Mouse (Mus musculus) frontal cortex, postnatal 10 days (tissue): ENCODE measurements around the gene Ica1.

Source experiments
- DNase-seq, 2 experiments: peaks; one replicate each; pipeline ENCODE4 v3.0.0; 2022; ENCODE audit warnings: low spot score in 2 of 2, mixed read lengths in 1 of 2

The Ica1 gene

DNA sequence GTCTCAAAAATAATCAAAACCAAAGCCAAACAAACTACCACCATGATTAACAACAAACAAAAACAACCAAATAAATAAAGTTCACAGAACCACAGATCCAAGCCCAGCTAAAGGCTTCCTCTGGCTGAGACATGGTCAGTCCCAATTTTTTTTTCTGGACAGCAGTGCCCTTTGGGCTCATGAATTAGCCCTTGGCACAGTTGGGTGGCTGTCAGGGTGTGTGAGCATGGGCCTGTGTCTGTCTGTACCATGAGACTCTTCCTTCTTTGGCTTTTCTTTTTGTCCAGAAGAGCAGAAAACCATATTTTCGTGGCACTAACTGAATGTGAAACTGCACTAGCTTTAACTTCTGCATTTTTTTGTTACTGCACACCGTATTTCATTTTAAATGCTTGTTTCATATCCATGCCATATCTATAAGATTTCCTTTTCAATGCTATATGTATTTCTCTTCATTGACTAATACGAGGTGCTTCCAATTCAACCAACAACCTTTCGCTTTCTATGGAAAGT is 34.0 kb downstream of the Ica1 start:
- no peak for DNase-seq

DNA sequence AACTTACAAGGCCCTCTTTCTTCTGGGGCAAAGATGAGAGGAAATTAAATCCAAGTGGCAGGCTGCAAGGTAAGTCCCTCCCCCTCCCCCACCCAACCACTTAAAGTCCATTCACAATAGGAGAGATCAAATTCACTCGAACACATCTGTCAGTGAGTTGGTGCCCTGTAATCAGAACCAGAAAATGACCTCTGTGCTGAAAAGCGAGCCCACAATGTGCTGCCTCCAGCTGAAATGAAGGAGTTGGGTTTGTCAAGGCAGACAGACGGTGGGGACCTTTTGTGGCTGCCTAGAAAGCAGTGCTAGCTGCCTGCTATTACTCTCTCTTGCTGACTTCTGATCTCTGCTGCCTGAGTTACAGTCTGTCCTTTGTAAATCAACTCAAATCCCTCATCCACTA is 35.8 kb downstream of the Ica1 start:
- DNase-seq, result no peak

DNA sequence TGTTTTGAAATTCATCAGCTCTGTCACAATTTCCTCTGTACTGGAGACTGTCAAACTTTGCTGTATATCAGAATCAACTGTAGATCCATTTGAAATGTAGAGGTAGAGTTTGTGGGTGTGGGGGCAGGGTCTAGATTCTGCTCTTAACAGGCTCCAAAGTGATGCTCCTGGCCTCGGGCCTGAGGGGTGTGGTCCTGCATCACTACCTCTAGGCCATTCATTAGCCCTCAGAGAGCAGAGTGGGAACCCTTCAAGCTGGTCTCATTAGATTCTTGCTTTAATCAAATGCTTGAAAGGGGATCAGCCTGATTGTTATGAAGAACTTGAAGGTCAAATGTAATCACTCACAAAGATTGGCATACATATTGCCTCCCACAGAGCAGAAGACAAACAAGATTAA is 36.6 kb downstream of the Ica1 start:
- DNase-seq, result no peak

DNA sequence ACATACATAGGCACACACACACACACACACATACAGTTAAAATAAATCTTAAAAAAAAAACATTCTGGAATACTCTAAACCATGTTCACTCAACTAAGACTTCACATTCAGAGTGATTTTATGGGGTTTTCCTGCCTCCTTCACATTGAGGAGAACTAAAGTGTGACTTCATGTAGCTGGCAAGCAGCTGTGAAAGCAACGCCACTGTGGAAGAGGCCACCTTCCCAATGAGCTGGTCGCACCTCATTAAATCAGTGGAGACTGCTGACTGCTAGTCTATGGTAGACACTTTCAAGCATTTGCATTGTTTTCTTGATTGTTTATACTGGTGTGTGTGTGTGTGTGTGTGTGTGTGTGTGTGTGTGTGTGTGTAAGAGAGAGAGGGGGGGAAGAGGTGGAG is 38.2 kb downstream of the Ica1 start:
- no peak for DNase-seq

- peak in 1 of 2 experiments; percentile 18 for DNase-seq
Observed at GRCm38 (mm10) chr6:8738396-8738795, 39.9 kb downstream of the Ica1 start.

DNA sequence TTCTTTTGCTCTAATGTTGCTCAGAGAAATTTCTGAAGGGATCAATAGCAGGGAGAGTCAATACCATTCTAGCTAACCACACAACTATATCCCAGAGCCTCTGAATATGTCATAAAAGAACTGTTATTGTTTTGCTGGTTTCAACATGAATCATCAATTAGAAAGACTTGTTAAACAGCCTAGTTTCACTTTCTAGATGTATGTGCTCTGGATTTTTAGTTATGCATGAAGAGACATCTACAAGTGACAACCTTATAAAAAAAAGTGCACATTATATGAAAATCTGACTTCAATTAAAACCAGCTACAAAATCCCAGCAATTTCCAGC is 41.8 kb downstream of the Ica1 start:
- no peak for DNase-seq

DNA sequence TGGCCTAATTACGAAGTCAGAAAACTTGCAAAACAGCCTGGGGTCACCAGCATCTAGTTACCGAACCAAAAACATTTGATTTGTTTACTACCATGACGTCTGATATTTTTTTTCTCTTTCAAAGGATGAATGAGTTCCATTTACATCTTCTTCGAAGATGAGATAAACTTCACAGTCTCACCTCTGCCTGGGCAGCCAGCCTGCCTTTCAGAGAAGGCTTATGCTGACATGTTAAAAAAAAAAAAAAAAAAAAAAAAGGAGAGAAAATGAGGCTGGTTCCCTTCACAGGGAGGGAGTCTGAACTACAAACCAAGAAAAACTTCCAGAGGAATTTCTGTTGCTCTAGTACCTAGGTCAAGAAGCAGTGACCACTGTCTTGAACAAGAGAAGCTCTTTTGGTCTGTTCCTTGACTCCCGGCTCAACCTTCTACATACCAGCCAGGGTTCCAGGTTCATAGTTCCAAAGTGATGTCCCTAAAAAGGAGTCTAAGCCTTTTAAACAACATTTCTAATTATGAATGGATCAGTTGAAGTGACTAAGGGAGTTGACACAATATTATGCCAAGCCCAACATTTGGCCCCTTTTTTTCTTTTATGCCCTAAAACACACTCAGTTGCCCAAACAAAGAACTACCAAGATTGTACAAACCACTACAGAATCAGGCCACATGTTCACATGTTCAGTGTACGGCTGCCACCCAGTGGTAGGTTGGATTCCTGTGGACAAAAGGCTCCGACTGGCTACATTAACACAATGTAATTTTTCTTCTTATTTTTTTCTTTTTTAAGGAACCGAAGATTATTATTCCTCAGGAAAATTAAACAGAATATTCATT is 42.4 kb downstream of the Ica1 start:
- DNase-seq, result peak; percentile 27 to 69

GRCm38 (mm10) chr6:8735044-8735443 is 43.2 kb downstream of the Ica1 start:
- no peak for DNase-seq

DNA sequence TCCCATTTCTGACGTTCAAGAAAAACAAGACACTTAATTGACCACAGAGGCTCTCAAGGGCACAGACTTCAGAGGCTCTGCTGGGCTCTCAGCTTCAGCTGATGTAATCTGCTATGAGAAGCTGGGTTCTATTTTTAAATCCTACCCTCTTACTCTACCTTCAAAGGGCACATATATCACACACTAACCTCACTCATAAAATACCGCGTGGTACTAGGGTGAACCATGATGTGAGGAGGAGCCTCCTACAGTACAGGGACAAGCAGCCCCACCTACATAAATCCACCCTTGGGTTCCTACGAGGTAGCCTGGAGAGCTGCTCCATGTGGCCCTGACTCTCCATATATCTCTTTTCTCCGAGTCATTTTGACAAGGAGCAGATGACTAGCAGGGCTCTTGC is 45.8 kb downstream of the Ica1 start:
- no peak for DNase-seq

GRCm38 (mm10) chr6:8731656-8732191 is 46.6 kb downstream of the Ica1 start:
- DNase-seq, result no peak

- no peak for DNase-seq
Observed at GRCm38 (mm10) chr6:8730433-8730832, 47.9 kb downstream of the Ica1 start.

DNA sequence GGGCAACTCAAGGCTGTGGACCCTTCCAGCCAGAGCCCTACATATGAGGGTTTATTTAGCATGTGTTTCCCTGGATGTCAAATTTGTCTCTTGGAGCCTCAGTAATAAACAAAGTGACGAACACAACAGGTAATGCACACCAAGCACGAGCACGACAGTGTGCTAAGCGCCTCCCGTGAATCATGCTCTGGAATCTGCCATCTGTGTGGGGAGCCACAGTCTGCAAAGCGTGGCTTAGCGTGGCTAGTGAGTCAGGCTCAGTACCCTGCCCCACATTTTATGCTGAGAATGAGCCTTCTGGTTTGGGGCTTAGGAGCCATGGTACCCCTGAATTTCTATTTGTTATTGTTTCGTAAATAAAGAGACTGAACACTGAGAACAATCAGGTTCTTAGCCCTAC is 50.5 kb downstream of the Ica1 start:
- no peak for DNase-seq

GRCm38 (mm10) chr6:8725610-8726009 is 52.7 kb downstream of the Ica1 start:
- DNase-seq, result no peak

DNA sequence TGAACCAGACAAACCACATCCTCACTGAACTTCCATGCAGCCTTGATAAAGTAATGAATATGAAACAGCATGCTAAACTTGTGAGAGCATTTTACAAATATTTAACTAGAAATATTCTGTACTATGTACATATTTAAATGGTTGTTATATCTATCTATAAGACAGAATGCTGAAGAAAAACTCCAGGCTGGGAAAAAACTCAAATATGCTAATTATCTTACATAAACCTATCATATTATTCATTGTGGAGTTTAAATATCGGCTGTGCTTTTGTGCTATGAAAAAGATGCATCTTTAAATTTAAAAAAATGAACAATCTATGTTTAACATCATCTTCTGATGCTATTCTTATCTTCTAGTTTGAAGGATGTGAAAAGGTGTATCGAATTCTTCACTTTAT is 58.6 kb downstream of the Ica1 start:
- DNase-seq, result no peak

DNA sequence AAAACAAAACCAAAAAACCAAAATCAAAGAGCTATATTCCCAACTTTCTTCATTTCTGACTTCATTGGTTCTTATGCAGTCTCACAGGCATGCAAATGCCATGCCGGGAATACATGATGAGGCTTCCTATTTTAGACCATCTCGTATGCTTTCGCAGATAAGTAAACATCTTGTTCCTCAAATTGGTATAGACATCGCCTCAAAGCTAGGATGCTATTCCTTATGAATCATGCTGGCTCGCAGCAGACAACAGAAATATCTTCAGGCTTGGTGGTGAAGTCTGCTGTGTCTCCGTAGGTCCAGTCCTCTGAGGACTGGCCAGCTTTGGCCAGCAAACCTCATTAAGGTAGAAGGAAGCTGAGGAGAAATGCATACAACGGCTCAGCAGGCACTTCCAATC is 60.3 kb downstream of the Ica1 start:
- DNase-seq, result no peak

GRCm38 (mm10) chr6:8716539-8716938 is 61.7 kb downstream of the Ica1 start:
- no peak for DNase-seq

DNA sequence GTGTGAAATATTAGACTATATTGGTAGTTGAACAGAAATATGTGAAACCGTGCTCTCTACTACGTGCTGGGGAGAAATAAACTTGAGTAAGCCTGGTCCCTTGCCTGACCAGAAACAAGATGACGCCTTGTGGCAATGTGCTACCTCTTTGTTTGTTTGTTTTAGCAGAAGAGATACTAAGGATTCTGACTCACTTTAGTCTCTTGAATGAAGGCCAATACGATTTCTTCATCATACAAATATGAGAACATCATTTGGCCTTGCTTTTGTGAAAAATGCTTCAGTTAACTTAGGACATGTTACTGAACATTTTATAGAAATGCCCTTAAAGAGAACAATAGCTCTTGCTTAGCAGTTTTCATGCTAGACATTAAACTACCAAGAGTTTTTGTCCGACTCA is 67.0 kb downstream of the Ica1 start:
- no peak for DNase-seq

GRCm38 (mm10) chr6:8694636-8695514 is 83.4 kb downstream of the Ica1 start:
- no peak for DNase-seq

GRCm38 (mm10) chr6:8693926-8694635 is 84.2 kb downstream of the Ica1 start:
- DNase-seq, result no peak

DNA sequence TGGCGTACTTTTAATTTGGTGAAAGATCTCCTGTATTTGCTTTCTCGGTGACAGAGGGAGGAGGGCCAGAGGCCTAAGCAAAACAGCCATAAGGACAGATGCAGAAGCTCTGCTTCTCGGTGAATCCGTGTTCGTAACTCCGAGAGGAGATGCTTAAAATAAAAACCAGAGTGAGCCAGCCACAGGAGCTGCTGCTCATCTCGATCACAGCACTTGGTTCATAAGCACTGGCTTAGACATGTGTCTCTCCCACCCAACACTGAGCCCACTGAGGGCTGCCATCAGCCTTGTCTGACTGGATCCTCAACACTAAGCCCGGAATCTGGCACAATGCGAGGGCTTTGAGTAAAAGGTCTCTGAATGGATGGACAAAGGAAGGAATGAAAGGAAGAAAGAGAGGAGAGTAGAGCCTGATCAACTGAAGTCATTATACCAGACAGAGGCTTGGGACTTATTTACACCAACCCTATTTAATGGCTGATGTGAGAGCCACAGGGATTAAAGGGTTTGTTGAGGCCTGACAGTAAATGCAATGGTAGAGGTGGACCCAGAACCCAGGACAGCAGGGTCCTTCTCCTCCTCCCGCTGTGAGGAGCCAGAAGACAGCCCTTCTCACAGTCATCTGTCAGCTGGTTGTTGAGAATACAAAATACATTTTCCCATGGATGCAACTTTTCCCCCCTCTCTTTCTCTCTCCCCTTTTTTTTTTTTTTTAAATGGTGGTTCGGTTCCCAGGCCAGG is 85.0 kb downstream of the Ica1 start:
- no peak for DNase-seq
